Mouse (Mus musculus) bone marrow, adult 2 months (tissue): Measurements from ENCODE around the gene Mcm9. TPM values are rescaled to one million over a fixed set of nuclear protein-coding genes. Genes with fewer than 3 reads are reported as not detected.
A peak's percentile ranks its signal among the peaks of the same experiment; 100 is the strongest.
"Not testable (repeated sequence)": the region's sequence is repeated elsewhere in the genome, so short reads cannot be mapped to it uniquely, and the experiment has no call there.

Experiments
- H3K27ac ChIP-seq: fragments of 200-500 bp; 2 replicates; pipeline ENCODE4 v1.5.1; 2012; ENCODE audit warnings: low read depth, mild to moderate bottlenecking, control low read depth, inconsistent platforms, low read length; ENCODE audit not compliant: control insufficient read depth, poor library complexity, insufficient read depth
- H3K4me1 ChIP-seq: fragments of 200-500 bp; 2 replicates; pipeline ENCODE4 v1.6.1; 2011; ENCODE audit warnings: low read length; ENCODE audit not compliant: control insufficient read depth, insufficient read depth
- H3K4me3 ChIP-seq: fragments of 200-500 bp; replicated peaks from 2 replicates; pipeline ENCODE3; 2011; ENCODE audit warnings: mild to moderate bottlenecking, low read depth, low read length, control low read depth; ENCODE audit not compliant: control insufficient read depth
- CTCF ChIP-seq: fragments of 200-500 bp; IDR thresholded peaks from 2 replicates; pipeline ENCODE4 v1.5.1; 2011; ENCODE audit warnings: low read length, control low read depth; ENCODE audit not compliant: control insufficient read depth, insufficient read depth
- POLR2A ChIP-seq: fragments of 200-500 bp; IDR thresholded peaks from 2 replicates; pipeline ENCODE4 v1.6.1; 2011; ENCODE audit warnings: low read depth, mild to moderate bottlenecking, control low read depth, low read length, borderline replicate concordance; ENCODE audit not compliant: control insufficient read depth
- WGBS: fragments of 180-500 bp; shearing (Covaris S2); methylation state at CpG from one replicate; pipeline ENCODE4 v1.1.7; 2018; 5-methylcytosine and 5-hydroxymethylcytosine counted together
- polyA plus RNA-seq: library from polyadenylated mRNA; stranded (reverse); fragments of >200 nt; gene quantifications from 2 replicates; pipeline ENCODE4 v1.2.4, GENCODE M21; 2011; ENCODE audit warnings: low replicate concordance; ENCODE audit not compliant: missing spikeins, insufficient read depth, insufficient read length

Mcm9 gene
- polyA plus RNA-seq, 1 experiment, result 10.9 TPM

- 24% methylated on average over 2 of the region's 2 CpGs for WGBS
- TF ChIP-seq CTCF (no peak), POLR2A (no peak)
Measured at GRCm38 (mm10) chr10:53505526-53505925, 124.7 kb downstream of the Mcm9 start.

DNA sequence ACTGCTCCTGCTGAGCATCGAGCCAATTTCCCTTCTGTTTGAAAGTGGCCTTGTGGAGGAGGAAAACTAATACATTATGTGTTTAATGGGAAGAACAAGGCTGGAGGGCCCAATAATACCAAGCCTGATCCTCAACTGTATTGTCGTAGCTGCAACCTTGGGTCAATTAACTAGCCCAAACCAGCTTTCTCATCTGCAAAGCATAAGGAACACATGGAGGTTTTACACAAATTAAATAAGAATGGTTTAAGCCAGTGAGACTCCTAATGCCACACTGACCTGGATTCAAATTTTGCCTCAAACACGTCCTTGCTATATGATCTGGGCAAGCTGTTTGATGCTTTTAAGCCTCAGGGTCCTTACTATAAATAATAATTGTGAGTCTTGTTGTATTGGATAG lies 125.2 kb downstream of the Mcm9 start:
- TF ChIP-seq POLR2A (no peak), CTCF (no peak)
- no peaks in the 10 kb centered on the region for H3K4me1 ChIP-seq
- 65% methylated on average over 3 of the region's 3 CpGs for WGBS
- no peak overlapping the region for H3K27ac ChIP-seq
- H3K4me3 ChIP-seq, result no peak overlapping the region

More at GRCm38 (mm10) chr10:53505526-53505925, 124.7 kb downstream of the Mcm9 start:
- no peak overlapping the region for H3K4me3 ChIP-seq
- H3K27ac ChIP-seq, result no peak overlapping the region
- H3K4me1 ChIP-seq, result no peaks in the 10 kb centered on the region

DNA sequence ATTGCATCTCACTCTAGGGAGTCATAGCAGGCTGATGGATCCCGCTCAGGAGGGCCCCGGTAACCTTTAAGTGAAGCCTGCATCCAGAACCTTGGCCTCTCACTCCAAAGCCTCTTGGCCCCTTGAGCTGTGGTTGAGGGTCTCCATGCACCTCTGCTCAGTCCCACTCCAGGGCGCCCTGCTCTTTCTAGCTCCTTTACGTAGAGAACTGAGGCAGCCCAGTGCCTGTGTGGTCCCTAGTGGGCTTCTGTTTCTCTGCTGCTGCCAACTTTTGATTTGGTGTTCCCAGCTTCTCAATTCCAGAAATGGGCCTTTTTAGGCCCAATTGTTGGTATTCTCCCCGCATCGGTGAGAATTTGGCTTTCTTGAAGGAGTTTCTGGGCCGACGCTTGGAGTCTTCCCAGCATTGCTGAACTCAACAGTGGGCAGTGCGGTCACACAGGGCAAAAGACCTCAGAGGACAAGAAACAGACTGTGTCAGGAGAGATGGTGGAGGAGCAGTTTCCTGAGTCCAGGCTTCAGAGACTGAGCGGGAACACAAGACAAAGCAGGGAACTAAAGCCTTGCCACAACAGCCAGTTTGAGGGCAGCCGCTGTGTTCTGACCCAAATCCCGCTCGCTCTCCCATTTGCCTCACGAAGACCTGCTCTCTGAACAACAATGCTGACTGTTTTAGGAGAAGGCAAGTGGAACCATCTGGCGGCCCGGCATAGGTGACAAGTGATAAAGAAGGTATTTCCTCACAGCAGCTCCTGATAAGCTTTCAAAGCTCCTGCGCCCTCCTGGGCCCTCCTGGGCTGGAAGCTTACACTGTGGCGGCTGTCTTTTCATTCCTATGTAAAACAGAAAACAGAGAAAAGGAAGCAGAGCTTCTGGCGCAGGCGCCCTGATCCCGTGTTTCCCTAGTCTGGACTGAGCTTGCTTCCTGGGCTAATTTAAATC lies 127.1 kb downstream of the Mcm9 start:
- Histone ChIP-seq H3K27ac (no peak overlapping the region), H3K4me1 (no peaks in the 10 kb centered on the region), H3K4me3 (no peak overlapping the region)
- 66% methylated on average over 21 of the region's 21 CpGs for WGBS
- TF ChIP-seq POLR2A, result no peak
- TF ChIP-seq CTCF, result no peak

GRCm38 (mm10) chr10:53502471-53502870 lies 127.8 kb downstream of the Mcm9 start:
- WGBS, result 89% methylated on average over 13 of the region's 13 CpGs
- Histone ChIP-seq H3K27ac (no peak overlapping the region), H3K4me1 (no peaks in the 10 kb centered on the region), H3K4me3 (no peak overlapping the region)
- TF ChIP-seq POLR2A (no peak), CTCF (no peak)

GRCm38 (mm10) chr10:53499518-53499917 lies 130.7 kb downstream of the Mcm9 start:
- TF ChIP-seq POLR2A (no peak), CTCF (0 out of 2 replicates have a peak, but pooled peaks have one; percentile 21)
- Histone ChIP-seq H3K27ac (no peak overlapping the region), H3K4me1 (no peaks in the 10 kb centered on the region), H3K4me3 (no peak overlapping the region)

- not testable (repeated sequence) for H3K4me3 ChIP-seq, H3K4me1 ChIP-seq, H3K27ac ChIP-seq
- 92% methylated on average over 3 of the region's 3 CpGs for WGBS
Measured at GRCm38 (mm10) chr10:53495349-53495748, 134.9 kb downstream of the Mcm9 start.

DNA sequence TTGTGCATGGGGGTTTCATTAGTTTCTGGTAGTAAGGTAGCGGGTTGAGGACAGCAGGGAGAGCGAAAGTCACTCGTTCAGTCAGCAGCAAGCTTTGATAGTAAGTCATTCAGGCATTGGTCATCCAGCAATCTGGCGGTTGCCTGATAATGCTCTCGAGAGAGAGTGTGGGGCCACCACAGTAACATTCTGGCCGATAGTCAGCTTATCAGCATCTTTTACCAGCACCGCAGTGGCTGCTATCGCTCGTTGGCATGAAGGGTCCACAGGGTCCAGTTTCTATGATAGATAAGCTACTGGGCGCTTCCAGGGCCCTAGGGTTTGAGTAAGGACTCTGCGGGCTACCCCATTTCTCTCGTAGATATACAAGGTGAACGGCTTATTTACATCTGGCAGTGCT lies 136.3 kb downstream of the Mcm9 start:
- WGBS, result 88% methylated on average over 13 of the region's 13 CpGs
- Histone ChIP-seq H3K4me1 (no peaks in the 10 kb centered on the region), H3K27ac (no peak overlapping the region), H3K4me3 (no peak overlapping the region)
- TF ChIP-seq CTCF (no peak), POLR2A (no peak)

Other genes starting within 250 kb of the Mcm9 start
- 40.9 and 42.6 TPM in 2 replicates for gene Asf1a, start 33.7 kb downstream of the Mcm9 start, polyA plus RNA-seq
- 2.1 and 5.4 TPM in 2 replicates for gene Fam184a, start 120.7 kb upstream of the Mcm9 start, polyA plus RNA-seq